Mouse (Mus musculus) hindbrain, embryonic 15.5 days (tissue): ENCODE measurements at regions not wholly inside any gene's neighbourhood (a gene's known extent, or its start where the extent isn't known, plus 50 kb on each side); places are given as distances from the start of the nearest gene placed in this dataset.

Source experiments
- ATAC-seq: fragments of 200-750 bp; cut with Nextera tagmentation; 2 replicates; pipeline ENCODE4 v1.8.0; 2017; ENCODE audit warnings: low read depth, moderate number of reproducible peaks, moderate TSS enrichment; ENCODE audit not compliant: low FRiP score
- H3K27ac ChIP-seq: fragments of 300-500 bp; sonication (generic); replicated peaks from 2 replicates; pipeline ENCODE4 v1.5.1; 2015; ENCODE audit warnings: mild to moderate bottlenecking, inconsistent platforms
- H3K27me3 ChIP-seq: fragments of 300-500 bp; sonication (generic); 2 replicates; pipeline ENCODE4 v1.6.1; 2015; ENCODE audit warnings: control low read depth, inconsistent platforms
- H3K36me3 ChIP-seq: fragments of 300-500 bp; sonication (generic); 2 replicates; pipeline ENCODE4 v1.6.1; 2015; ENCODE audit warnings: control low read depth, inconsistent platforms
- H3K4me1 ChIP-seq: fragments of 300-500 bp; sonication (generic); replicated peaks from 2 replicates; pipeline ENCODE4 v1.6.1; 2015; ENCODE audit warnings: control low read depth, inconsistent platforms
- H3K4me2 ChIP-seq: fragments of 300-500 bp; sonication (generic); 2 replicates; pipeline ENCODE4 v1.6.1; 2015; ENCODE audit warnings: moderate library complexity, mild to moderate bottlenecking, inconsistent platforms
- H3K4me3 ChIP-seq: fragments of 300-500 bp; sonication (generic); 2 replicates; pipeline ENCODE4 v1.5.1; 2015; ENCODE audit warnings: mild to moderate bottlenecking, inconsistent platforms
- H3K9ac ChIP-seq: fragments of 300-500 bp; sonication (generic); 2 replicates; pipeline ENCODE4 v1.6.1; 2015; ENCODE audit warnings: inconsistent platforms
- H3K9me3 ChIP-seq: fragments of 300-500 bp; sonication (generic); 2 replicates; pipeline ENCODE4 v1.6.1; 2016; ENCODE audit warnings: control low read depth, inconsistent platforms
- WGBS: fragments of 180-500 bp; shearing (Covaris S2); methylation state at CpG from one replicate; pipeline ENCODE4 v1.1.7; 2015; 5-methylcytosine and 5-hydroxymethylcytosine counted together

GRCm38 (mm10) chr13:70017535-70017934 lies 215.3 kb downstream of the Med10 start:
- WGBS = 84% methylated on average over 5 of the region's 5 CpGs
- no peak overlapping the region for H3K4me3 ChIP-seq
- no peaks in the 10 kb centered on the region for H3K27me3 ChIP-seq
- H3K4me2 ChIP-seq = no peak overlapping the region
- H3K9me3 ChIP-seq = no peaks in the 10 kb centered on the region
- H3K9ac ChIP-seq = no peak overlapping the region
- no peaks in the 10 kb centered on the region for H3K36me3 ChIP-seq
- ATAC-seq = no peak
- 0 out of 2 replicates have a peak, but pooled peaks cover 3% of the 10 kb centered on the region for H3K4me1 ChIP-seq
- H3K27ac ChIP-seq = no peak overlapping the region

GRCm38 (mm10) chr13:70019999-70020838 lies 218.0 kb downstream of the Med10 start:
- Histone ChIP-seq H3K9me3 (no peaks in the 10 kb centered on the region), H3K27ac (no peak overlapping the region), H3K4me1 (0 out of 2 replicates have a peak, but pooled peaks cover under 1% of the 10 kb centered on the region), H3K9ac (no peak overlapping the region), H3K4me3 (no peak overlapping the region), H3K27me3 (no peaks in the 10 kb centered on the region), H3K4me2 (no peak overlapping the region), H3K36me3 (no peaks in the 10 kb centered on the region)
- WGBS = 15% methylated on average over 7 of the region's 7 CpGs
- ATAC-seq = no peak

- Histone ChIP-seq H3K4me1 (peaks cover 10% of the 10 kb centered on the region), H3K4me3 (no peak overlapping the region), H3K27me3 (no peaks in the 10 kb centered on the region), H3K36me3 (no peaks in the 10 kb centered on the region), H3K9me3 (no peaks in the 10 kb centered on the region), H3K9ac (no peak overlapping the region), H3K27ac (no peak overlapping the region), H3K4me2 (no peak overlapping the region)
- ATAC-seq = no peak
- WGBS = 63% methylated on average over 6 of the region's 6 CpGs
Measured at GRCm38 (mm10) chr13:70033249-70033648, 231.1 kb downstream of the Med10 start.

- Histone ChIP-seq H3K4me1 (peaks cover 14% of the 10 kb centered on the region), H3K4me2 (no peak overlapping the region), H3K36me3 (no peaks in the 10 kb centered on the region), H3K27ac (no peak overlapping the region), H3K9ac (no peak overlapping the region), H3K27me3 (no peaks in the 10 kb centered on the region), H3K4me3 (no peak overlapping the region), H3K9me3 (no peaks in the 10 kb centered on the region)
- no peak for ATAC-seq
- 42% methylated on average over 4 of the region's 4 CpGs for WGBS
Measured at GRCm38 (mm10) chr13:70033763-70034162, 231.6 kb downstream of the Med10 start.

- Histone ChIP-seq H3K4me3 (no peak overlapping the region), H3K9ac (no peak overlapping the region), H3K9me3 (no peaks in the 10 kb centered on the region), H3K36me3 (no peaks in the 10 kb centered on the region), H3K4me1 (peaks cover 14% of the 10 kb centered on the region), H3K27ac (0 out of 2 replicates have a peak overlapping the region, but pooled peaks have one; percentile 3), H3K27me3 (no peaks in the 10 kb centered on the region), H3K4me2 (no peak overlapping the region)
- ATAC-seq = peak; percentile 73
- 22% methylated on average over 11 of the region's 11 CpGs for WGBS
Measured at GRCm38 (mm10) chr13:70037985-70038667, 235.9 kb downstream of the Med10 start.

GRCm38 (mm10) chr13:70057920-70058319 lies 255.7 kb downstream of the Med10 start:
- H3K27ac ChIP-seq = no peak overlapping the region; the same call in 1 of the 2 replicates
- H3K9me3 ChIP-seq = no peaks in the 10 kb centered on the region
- 28% methylated on average over 9 of the region's 9 CpGs for WGBS
- no peak for ATAC-seq
- no peak overlapping the region for H3K9ac ChIP-seq
- H3K4me2 ChIP-seq = no peak overlapping the region
- H3K4me3 ChIP-seq = no peak overlapping the region
- peaks cover 12% of the 10 kb centered on the region; the same call in 1 of the 2 replicates for H3K4me1 ChIP-seq
- no peaks in the 10 kb centered on the region for H3K36me3 ChIP-seq
- no peaks in the 10 kb centered on the region for H3K27me3 ChIP-seq

GRCm38 (mm10) chr13:70061363-70061945 lies 259.3 kb downstream of the Med10 start:
- Histone ChIP-seq H3K9ac (no peak overlapping the region), H3K9me3 (no peaks in the 10 kb centered on the region), H3K4me2 (no peak overlapping the region), H3K27me3 (no peaks in the 10 kb centered on the region), H3K4me1 (peaks cover 12% of the 10 kb centered on the region; the same call in 1 of the 2 replicates), H3K27ac (peak overlapping the region; percentile 7; the same call in 1 of the 2 replicates), H3K4me3 (no peak overlapping the region), H3K36me3 (no peaks in the 10 kb centered on the region)
- ATAC-seq = peak; percentile 40
- 69% methylated on average over 13 of the region's 13 CpGs for WGBS

GRCm38 (mm10) chr13:70073655-70074054 lies 271.5 kb downstream of the Med10 start:
- H3K4me1 ChIP-seq = no peaks in the 10 kb centered on the region
- no peak overlapping the region for H3K4me3 ChIP-seq
- no peaks in the 10 kb centered on the region for H3K9me3 ChIP-seq
- H3K27me3 ChIP-seq = no peaks in the 10 kb centered on the region
- H3K9ac ChIP-seq = no peak overlapping the region
- no peak overlapping the region for H3K27ac ChIP-seq
- no peak overlapping the region for H3K4me2 ChIP-seq
- H3K36me3 ChIP-seq = no peaks in the 10 kb centered on the region
- no peak for ATAC-seq
- 94% methylated on average over 6 of the region's 6 CpGs for WGBS

GRCm38 (mm10) chr13:70075353-70075752 lies 273.2 kb downstream of the Med10 start:
- H3K9ac ChIP-seq = no peak overlapping the region
- no peaks in the 10 kb centered on the region for H3K9me3 ChIP-seq
- WGBS = 75% methylated on average over 4 of the region's 4 CpGs
- peak; percentile 15; the same call in 1 of the 2 replicates for ATAC-seq
- no peaks in the 10 kb centered on the region for H3K4me1 ChIP-seq
- H3K4me3 ChIP-seq = no peak overlapping the region
- no peak overlapping the region for H3K4me2 ChIP-seq
- no peaks in the 10 kb centered on the region for H3K27me3 ChIP-seq
- no peak overlapping the region for H3K27ac ChIP-seq
- no peaks in the 10 kb centered on the region for H3K36me3 ChIP-seq

- H3K27me3 ChIP-seq = no peaks in the 10 kb centered on the region
- 0 out of 2 replicates have a peak, but pooled peaks cover 6% of the 10 kb centered on the region for H3K4me1 ChIP-seq
- H3K36me3 ChIP-seq = no peaks in the 10 kb centered on the region
- H3K9me3 ChIP-seq = no peaks in the 10 kb centered on the region
- no peak overlapping the region for H3K9ac ChIP-seq
- H3K4me2 ChIP-seq = no peak overlapping the region
- 78% methylated on average over 4 of the region's 4 CpGs for WGBS
- no peak for ATAC-seq
- no peak overlapping the region for H3K4me3 ChIP-seq
- no peak overlapping the region for H3K27ac ChIP-seq
Measured at GRCm38 (mm10) chr13:70081108-70081507, 278.9 kb downstream of the Med10 start.

GRCm38 (mm10) chr13:70092886-70093285 lies 290.7 kb downstream of the Med10 start:
- ATAC-seq = no peak
- Histone ChIP-seq H3K9me3 (no peaks in the 10 kb centered on the region), H3K4me3 (no peak overlapping the region), H3K27ac (no peak overlapping the region), H3K27me3 (no peaks in the 10 kb centered on the region), H3K4me2 (no peak overlapping the region), H3K36me3 (no peaks in the 10 kb centered on the region), H3K9ac (no peak overlapping the region), H3K4me1 (0 out of 2 replicates have a peak, but pooled peaks cover 11% of the 10 kb centered on the region)
- 85% methylated on average over 4 of the region's 4 CpGs for WGBS

GRCm38 (mm10) chr13:70093970-70094369 lies 291.8 kb downstream of the Med10 start:
- Histone ChIP-seq H3K9me3 (no peaks in the 10 kb centered on the region), H3K4me1 (0 out of 2 replicates have a peak, but pooled peaks cover 11% of the 10 kb centered on the region), H3K9ac (no peak overlapping the region), H3K4me2 (no peak overlapping the region), H3K4me3 (no peak overlapping the region), H3K27me3 (no peaks in the 10 kb centered on the region), H3K27ac (no peak overlapping the region), H3K36me3 (no peaks in the 10 kb centered on the region)
- WGBS = 43% methylated on average over 2 of the region's 2 CpGs
- no peak for ATAC-seq
